Mouse (Mus musculus) midbrain, embryonic 11.5 days (tissue): ENCODE data around the gene Pgrmc2. TPM values are rescaled to one million over a fixed set of nuclear protein-coding genes. Genes with fewer than 3 reads are reported as not detected.
A peak's percentile ranks its signal among the peaks of the same experiment; 100 is the strongest.

ENCODE experiments used
- ATAC-seq: fragments of 200-750 bp; cut with Nextera tagmentation; 2 replicates; pipeline ENCODE4 v1.8.0; 2017; ENCODE audit warnings: moderate TSS enrichment, moderate library complexity; ENCODE audit not compliant: low FRiP score
- DNase-seq: peaks from one replicate; pipeline ENCODE4 v3.0.0; 2015; ENCODE audit warnings: low spot score; ENCODE audit errors: missing footprints
- H3K27ac ChIP-seq: fragments of 300-500 bp; sonication (generic); 2 replicates; pipeline ENCODE4 v1.5.1; 2014; ENCODE audit warnings: low read depth, low read length
- H3K27me3 ChIP-seq: fragments of 300-500 bp; sonication (generic); 2 replicates; pipeline ENCODE4 v1.6.1; 2014; ENCODE audit warnings: mild to moderate bottlenecking, low read length, moderate library complexity, mixed read lengths; ENCODE audit not compliant: control insufficient read depth, insufficient read depth
- H3K36me3 ChIP-seq: fragments of 300-500 bp; sonication (generic); 2 replicates; pipeline ENCODE4 v1.6.1; 2014; ENCODE audit warnings: mild to moderate bottlenecking, low read length, moderate library complexity, mixed read lengths; ENCODE audit not compliant: control insufficient read depth, insufficient read depth
- H3K4me1 ChIP-seq: fragments of 300-500 bp; sonication (generic); 2 replicates; pipeline ENCODE4 v1.6.1; 2014; ENCODE audit warnings: low read length; ENCODE audit not compliant: control insufficient read depth, insufficient read depth
- H3K4me2 ChIP-seq: fragments of 300-500 bp; sonication (generic); 2 replicates; pipeline ENCODE4 v1.6.1; 2014; ENCODE audit warnings: mild to moderate bottlenecking, moderate library complexity
- H3K4me3 ChIP-seq: fragments of 300-500 bp; sonication (generic); 2 replicates; pipeline ENCODE4 v1.5.1; 2014; ENCODE audit warnings: low read depth, low read length
- H3K9ac ChIP-seq: fragments of 300-500 bp; sonication (generic); 2 replicates; pipeline ENCODE4 v1.6.1; 2014; ENCODE audit warnings: low read length
- H3K9me3 ChIP-seq: fragments of 300-500 bp; sonication (generic); 2 replicates; pipeline ENCODE4 v1.6.1; 2016; ENCODE audit warnings: low read length; ENCODE audit not compliant: control insufficient read depth
- WGBS: fragments of 180-500 bp; shearing (Covaris S2); extraction: QIAGEN DNeasy Blood & Tissue Kit; methylation state at CpG from one replicate; pipeline ENCODE4 v1.1.7; 2014; 5-methylcytosine and 5-hydroxymethylcytosine counted together
- polyA plus RNA-seq: library from polyadenylated mRNA; unstranded; fragments of >200 nt; fragmentation: Nextera tagmentation; extraction: Ambion mirVana; gene quantifications from 2 replicates; pipeline ENCODE4 v1.2.1, GENCODE M21; 2014

The Pgrmc2 gene
- polyA plus RNA-seq, 1 experiment from 2014 or later, result 27.6 TPM

DNA sequence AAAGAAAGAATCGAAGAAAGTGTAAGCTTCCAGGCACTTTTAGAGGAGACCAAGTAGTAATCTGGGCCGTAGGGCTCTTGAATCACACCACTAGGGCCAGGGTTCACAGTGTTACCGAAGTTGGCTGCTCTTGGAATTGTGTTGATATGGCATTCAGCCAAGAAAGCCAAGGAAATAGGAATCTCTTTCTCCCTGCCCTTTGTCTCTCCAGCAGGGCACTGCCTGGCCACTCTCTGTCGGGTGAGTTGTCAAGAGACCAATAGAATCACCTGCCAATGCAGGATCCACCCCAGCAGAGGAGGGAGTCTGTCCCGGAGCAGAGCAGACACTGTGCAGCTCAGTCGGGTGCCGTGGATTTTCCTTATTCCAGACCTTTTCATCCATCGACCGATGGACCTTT lies 19.1 kb upstream of the Pgrmc2 start:
- WGBS, result 93% methylated on average over 9 of the region's 9 CpGs

GRCm38 (mm10) chr3:41100157-41100556 lies 17.3 kb upstream of the Pgrmc2 start:
- Histone ChIP-seq H3K27ac (no peak overlapping the region), H3K27me3 (no peaks in the 10 kb centered on the region), H3K4me1 (no peaks in the 10 kb centered on the region), H3K36me3 (no peaks in the 10 kb centered on the region), H3K9ac (no peak overlapping the region), H3K4me2 (no peak overlapping the region), H3K4me3 (no peak overlapping the region), H3K9me3 (no peaks in the 10 kb centered on the region)
- no peak for DNase-seq
- WGBS, result 88% methylated on average over 2 of the region's 2 CpGs
- ATAC-seq, result no peak

More for the DNA sequence above, 19.1 kb upstream of the Pgrmc2 start:
- Histone ChIP-seq H3K27ac (no peak overlapping the region), H3K27me3 (no peaks in the 10 kb centered on the region), H3K9ac (no peak overlapping the region), H3K4me3 (no peak overlapping the region), H3K9me3 (no peaks in the 10 kb centered on the region), H3K4me1 (no peaks in the 10 kb centered on the region), H3K36me3 (no peaks in the 10 kb centered on the region), H3K4me2 (no peak overlapping the region)
- ATAC-seq, result no peak
- DNase-seq, result no peak

DNA sequence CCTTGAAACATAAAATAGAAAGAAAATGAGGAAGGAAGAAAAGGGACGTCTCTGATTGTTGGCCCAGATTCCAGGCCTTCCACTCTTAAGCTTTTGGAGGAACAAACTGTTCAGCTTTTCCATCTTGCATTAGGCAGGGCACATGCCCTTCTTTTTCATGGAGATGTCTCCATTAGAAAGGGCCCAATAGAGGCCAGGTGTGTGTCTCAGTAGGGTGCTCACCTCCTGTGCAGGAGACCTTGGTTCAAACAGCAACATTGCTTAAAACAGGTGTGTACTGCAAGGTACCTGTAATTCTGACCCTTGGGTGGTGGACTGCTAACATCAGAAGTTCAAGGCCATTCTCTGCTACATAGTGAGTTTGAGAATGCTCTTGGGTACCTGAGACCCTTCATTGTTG lies 16.8 kb upstream of the Pgrmc2 start:
- no peak overlapping the region for H3K4me3 ChIP-seq

DNA sequence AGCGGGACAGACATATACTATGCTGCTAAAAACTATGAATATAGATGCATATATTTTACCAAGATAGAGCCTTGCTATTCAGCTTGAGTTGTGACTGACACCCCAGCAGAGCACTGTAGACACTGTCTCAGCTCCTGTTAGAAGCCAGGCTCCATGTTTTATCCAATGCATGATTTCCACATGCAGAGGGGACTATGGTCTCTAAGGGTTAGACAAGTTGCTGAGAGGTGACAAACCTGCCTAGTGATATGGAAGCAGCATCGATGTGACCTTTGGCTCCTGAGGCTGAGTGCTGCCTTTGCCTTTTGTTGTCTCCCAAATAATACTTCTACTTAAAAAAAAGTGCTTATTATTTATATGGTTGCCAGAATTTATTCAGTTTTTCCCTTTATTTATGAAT lies 10.4 kb upstream of the Pgrmc2 start:
- Histone ChIP-seq H3K27me3 (no peaks in the 10 kb centered on the region), H3K4me2 (no peak overlapping the region), H3K36me3 (no peaks in the 10 kb centered on the region), H3K4me1 (no peaks in the 10 kb centered on the region), H3K4me3 (no peak overlapping the region), H3K9me3 (no peaks in the 10 kb centered on the region), H3K9ac (no peak overlapping the region), H3K27ac (no peak overlapping the region)
- DNase-seq, result no peak
- WGBS, result 89% methylated on average over 2 of the region's 2 CpGs
- ATAC-seq, result no peak

More for the DNA sequence above, 16.8 kb upstream of the Pgrmc2 start:
- Histone ChIP-seq H3K9ac (no peak overlapping the region), H3K36me3 (no peaks in the 10 kb centered on the region), H3K9me3 (no peaks in the 10 kb centered on the region), H3K4me2 (no peak overlapping the region), H3K27me3 (no peaks in the 10 kb centered on the region), H3K27ac (no peak overlapping the region), H3K4me1 (no peaks in the 10 kb centered on the region)
- WGBS, result 62% methylated on average over 1 of the region's 1 CpGs
- DNase-seq, result no peak
- ATAC-seq, result no peak

GRCm38 (mm10) chr3:41092311-41092710 lies 9.5 kb upstream of the Pgrmc2 start:
- Histone ChIP-seq H3K4me1 (no peaks in the 10 kb centered on the region), H3K27me3 (no peaks in the 10 kb centered on the region), H3K9me3 (no peaks in the 10 kb centered on the region), H3K9ac (no peak overlapping the region), H3K4me2 (no peak overlapping the region), H3K4me3 (no peak overlapping the region), H3K36me3 (no peaks in the 10 kb centered on the region), H3K27ac (no peak overlapping the region)
- WGBS, result 82% methylated on average over 4 of the region's 4 CpGs
- ATAC-seq, result no peak
- no peak for DNase-seq

- H3K9ac ChIP-seq, result no peak overlapping the region
- H3K27me3 ChIP-seq, result no peaks in the 10 kb centered on the region
- no peaks in the 10 kb centered on the region for H3K36me3 ChIP-seq
- H3K4me3 ChIP-seq, result no peak overlapping the region
- 87% methylated on average over 2 of the region's 2 CpGs for WGBS
- H3K4me2 ChIP-seq, result no peak overlapping the region
- DNase-seq (no peak), ATAC-seq (no peak)
- H3K27ac ChIP-seq, result no peak overlapping the region
- H3K4me1 ChIP-seq, result no peaks in the 10 kb centered on the region
- no peaks in the 10 kb centered on the region for H3K9me3 ChIP-seq
These were observed 8.0 kb upstream of the Pgrmc2 start for GRCm38 (mm10) chr3:41090839-41091238.

DNA sequence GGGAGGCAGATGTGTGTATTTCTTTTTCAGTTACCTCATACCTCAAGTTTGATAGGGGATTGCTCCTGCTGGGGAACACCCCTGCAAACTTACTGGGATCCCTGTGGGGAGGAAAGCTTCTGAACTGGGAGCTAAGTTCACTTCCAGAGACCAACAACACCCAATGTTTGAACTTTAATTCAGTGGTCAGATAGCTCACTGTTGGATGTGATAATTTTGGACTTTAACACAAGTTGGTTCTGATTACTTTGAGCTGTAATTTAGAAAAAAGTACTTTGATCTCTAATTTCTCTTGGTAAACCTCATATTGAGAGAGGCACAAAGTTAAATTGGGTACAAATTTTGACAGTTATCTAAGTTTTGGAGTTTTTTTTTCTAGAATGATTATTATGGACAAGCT lies 4.2 kb upstream of the Pgrmc2 start:
- Histone ChIP-seq H3K9ac (no peak overlapping the region), H3K36me3 (no peaks in the 10 kb centered on the region), H3K9me3 (no peaks in the 10 kb centered on the region), H3K27me3 (no peaks in the 10 kb centered on the region), H3K27ac (no peak overlapping the region), H3K4me1 (no peaks in the 10 kb centered on the region; the same call in 1 of the 2 replicates), H3K4me2 (no peak overlapping the region), H3K4me3 (no peak overlapping the region)
- ATAC-seq, result no peak
- no peak for DNase-seq

- Histone ChIP-seq H3K4me2 (no peak overlapping the region), H3K4me3 (no peak overlapping the region), H3K4me1 (peaks cover 9% of the 10 kb centered on the region), H3K9me3 (no peaks in the 10 kb centered on the region), H3K27ac (no peak overlapping the region), H3K27me3 (no peaks in the 10 kb centered on the region), H3K36me3 (no peaks in the 10 kb centered on the region), H3K9ac (no peak overlapping the region)
- ATAC-seq, result no peak
- no peak for DNase-seq
- 85% methylated on average over 5 of the region's 5 CpGs for WGBS
These were observed 1.6 kb upstream of the Pgrmc2 start for GRCm38 (mm10) chr3:41084421-41084820.

DNA sequence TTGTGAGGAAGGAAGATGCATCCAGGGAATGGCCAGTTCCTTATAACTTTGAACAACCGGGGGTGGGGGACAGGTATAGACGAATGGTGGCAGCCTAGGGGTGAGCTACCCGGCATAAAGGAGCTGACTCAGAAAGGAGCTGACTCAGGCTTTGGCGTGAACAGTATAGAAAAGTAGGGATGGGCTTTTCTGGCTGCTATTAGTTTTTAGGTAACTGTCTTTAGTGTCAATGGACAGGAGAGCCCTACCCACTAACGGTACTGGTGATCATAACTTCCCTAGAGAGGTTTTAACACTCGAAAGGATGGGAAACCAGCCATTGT lies 905 bp upstream of the Pgrmc2 start:
- peak overlapping the region; percentile 86 for H3K4me3 ChIP-seq

DNA sequence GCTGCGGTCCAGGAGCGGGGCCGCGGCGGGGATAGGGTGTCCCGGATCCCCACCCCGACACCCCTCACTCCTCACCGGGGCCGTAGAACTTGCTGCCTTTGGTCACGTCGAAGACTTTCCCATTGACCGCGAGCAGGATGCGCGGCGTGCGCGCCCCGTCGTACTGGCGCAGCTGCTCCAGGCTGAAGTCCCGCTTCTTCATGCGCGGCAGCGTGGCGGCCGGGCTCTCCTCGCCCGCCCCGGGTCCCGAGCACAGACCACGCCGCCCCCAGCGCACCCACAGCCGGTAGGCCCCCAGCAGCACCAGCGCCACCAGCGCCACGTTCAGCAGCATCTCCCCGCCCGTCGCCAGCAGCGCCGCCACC lies 344 bp downstream of the Pgrmc2 start:
- Histone ChIP-seq H3K27ac (no peak overlapping the region), H3K4me3 (peak overlapping the region; percentile 86), H3K9me3 (no peaks in the 10 kb centered on the region), H3K36me3 (no peaks in the 10 kb centered on the region), H3K27me3 (no peaks in the 10 kb centered on the region), H3K9ac (peak overlapping the region; percentile 81), H3K4me1 (peaks cover 9% of the 10 kb centered on the region), H3K4me2 (peak overlapping the region; percentile 59)
- 1% methylated on average over 41 of the region's 43 CpGs for WGBS
- DNase-seq, result no peak
- peak; percentile 66 for ATAC-seq

More for the DNA sequence above, 905 bp upstream of the Pgrmc2 start:
- Histone ChIP-seq H3K27me3 (no peaks in the 10 kb centered on the region), H3K36me3 (no peaks in the 10 kb centered on the region), H3K9ac (peak overlapping the region; percentile 79), H3K4me1 (peaks cover 9% of the 10 kb centered on the region), H3K27ac (peak overlapping the region; percentile 73), H3K4me2 (peak overlapping the region; percentile 59), H3K9me3 (no peaks in the 10 kb centered on the region)
- no peak for DNase-seq
- peak; percentile 23 for ATAC-seq
- 2% methylated on average over 6 of the region's 6 CpGs for WGBS
